Mouse (Mus musculus) liver, embryonic 14.5 days (tissue): ENCODE results near the gene Hip1. TPM values are rescaled to one million over a fixed set of nuclear protein-coding genes. Genes with fewer than 3 reads are reported as not detected.
"Not testable (repeated sequence)": the region's sequence is repeated elsewhere in the genome, so short reads cannot be mapped to it uniquely, and the experiment has no call there.

ENCODE experiments used
- ATAC-seq: fragments of 200-750 bp; cut with Nextera tagmentation; 2 replicates; pipeline ENCODE4 v1.8.0; 2017; ENCODE audit warnings: moderate number of reproducible peaks, mild to moderate bottlenecking, moderate library complexity; ENCODE audit not compliant: insufficient read depth
- DNase-seq, 3 experiments: peaks; one replicate each; pipeline ENCODE4 v3.0.0-alpha.2; 2012 to 2013; ENCODE audit warnings: low read depth in 3 of 3, low spot score in 3 of 3
- H3K27ac ChIP-seq: fragments of 300-500 bp; sonication (generic); 2 replicates; pipeline ENCODE4 v1.5.1; 2014; ENCODE audit warnings: moderate library complexity, mild to moderate bottlenecking, control low read depth, inconsistent platforms
- H3K27me3 ChIP-seq: fragments of 300-500 bp; sonication (generic); 2 replicates; pipeline ENCODE4 v1.6.1; 2014; ENCODE audit warnings: mild to moderate bottlenecking, low read length, moderate library complexity; ENCODE audit not compliant: control insufficient read depth, insufficient read depth
- H3K36me3 ChIP-seq: fragments of 300-500 bp; sonication (generic); replicated peaks from 2 replicates; pipeline ENCODE4 v1.6.1; 2014; ENCODE audit warnings: low read depth; ENCODE audit not compliant: control insufficient read depth, insufficient read depth
- H3K4me1 ChIP-seq, 2 experiments: fragments of 200-500 bp in 1 of 2; fragments of 300-500 bp in 1 of 2; sonication (generic) in 1 of 2; replicated peaks; 2 replicates each; pipeline ENCODE4 v1.6.1; 2012 to 2014; ENCODE audit warnings: antibody characterized with exemption in 1 of 2, inconsistent platforms in 1 of 2, low read length in 1 of 2; ENCODE audit not compliant: control insufficient read depth in 2 of 2, insufficient read depth in 2 of 2
- H3K4me2 ChIP-seq: fragments of 300-500 bp; sonication (generic); 2 replicates; pipeline ENCODE4 v1.6.1; 2014; ENCODE audit warnings: low read depth, mild to moderate bottlenecking, control low read depth, moderate library complexity
- H3K4me3 ChIP-seq, 2 experiments: fragments of 200-500 bp in 1 of 2; fragments of 300-500 bp in 1 of 2; sonication (generic) in 1 of 2; 2 replicates each; pipeline ENCODE4 v1.5.1; 2012 to 2014; ENCODE audit warnings: low read depth in 2 of 2, low read length in 2 of 2, mild to moderate bottlenecking in 2 of 2, control low read depth in 1 of 2, inconsistent platforms in 1 of 2, moderate library complexity in 1 of 2; ENCODE audit not compliant: insufficient read depth in 1 of 2
- H3K9ac ChIP-seq: fragments of 300-500 bp; sonication (generic); replicated peaks from 2 replicates; pipeline ENCODE4 v1.6.1; 2014; ENCODE audit warnings: mild to moderate bottlenecking, control low read depth, moderate library complexity
- H3K9me3 ChIP-seq: fragments of 300-500 bp; sonication (generic); 2 replicates; pipeline ENCODE4 v1.6.1; 2016; ENCODE audit warnings: low read length, mixed read lengths; ENCODE audit not compliant: control insufficient read depth
- CTCF ChIP-seq: IDR thresholded peaks from 2 replicates; pipeline ENCODE4 v1.5.1; 2016; ENCODE audit warnings: antibody characterized with exemption, low read depth, control low read depth
- EP300 ChIP-seq: IDR thresholded peaks from 2 replicates; pipeline ENCODE4 v1.6.1; 2016; ENCODE audit warnings: antibody characterized with exemption, low read depth
- WGBS: fragments of 180-500 bp; shearing (Covaris S2); extraction: QIAGEN DNeasy Blood & Tissue Kit; methylation state at CpG from one replicate; pipeline ENCODE4 v1.1.7; 2014; ENCODE audit not compliant: insufficient replicate concordance; 5-methylcytosine and 5-hydroxymethylcytosine counted together
- polyA plus RNA-seq, 2 experiments: library from polyadenylated mRNA; depleted of rRNA in 1 of 2; stranded (reverse) in 1 of 2; unstranded in 1 of 2; fragments of >200 nt; fragmentation: Nextera tagmentation in 1 of 2; extraction: Ambion mirVana in 1 of 2; gene quantifications; 2 replicates each; pipeline versions ENCODE4 v1.2.1 to v1.2.3; 2012 to 2014

Gene Hip1
- polyA plus RNA-seq, 2 experiments = 2.2 to 2.8 TPM

- no peaks in the 10 kb centered on the region for H3K9me3 ChIP-seq
- H3K27me3 ChIP-seq = peaks cover 18% of the 10 kb centered on the region
- ATAC-seq (peak; percentile 47; the same call in 1 of the 2 replicates), DNase-seq (no peak)
- TF ChIP-seq EP300 (no peak), CTCF (no peak)
- H3K4me3 ChIP-seq = peak overlapping the region; percentile 50 to 56
- H3K4me1 ChIP-seq = no peaks in the 10 kb centered on the region
- peak overlapping the region; percentile 59 for H3K4me2 ChIP-seq
- no peak overlapping the region for H3K27ac ChIP-seq
- no peak overlapping the region; the same call in 1 of the 2 replicates for H3K9ac ChIP-seq
- no peaks in the 10 kb centered on the region for H3K36me3 ChIP-seq
- WGBS = under 1% methylated on average over 54 of the region's 59 CpGs
Observed at GRCm38 (mm10) chr5:135488881-135489694, 55.8 kb downstream of the Hip1 start.

- no peaks in the 10 kb centered on the region for H3K36me3 ChIP-seq
- no peak for DNase-seq
- no peak for ATAC-seq
- peaks cover 18% of the 10 kb centered on the region for H3K27me3 ChIP-seq
- H3K9me3 ChIP-seq = no peaks in the 10 kb centered on the region
- H3K4me2 ChIP-seq = peak overlapping the region; percentile 59
- TF ChIP-seq CTCF = no peak
- no peak for TF ChIP-seq EP300
- WGBS = 5% methylated on average over 19 of the region's 19 CpGs
- no peak overlapping the region for H3K27ac ChIP-seq
- no peak overlapping the region; the same call in 1 of the 2 replicates for H3K9ac ChIP-seq
- peak overlapping the region; percentile 50 to 56 for H3K4me3 ChIP-seq
- no peaks in the 10 kb centered on the region for H3K4me1 ChIP-seq
Observed at GRCm38 (mm10) chr5:135488222-135488880, 56.6 kb downstream of the Hip1 start.

DNA sequence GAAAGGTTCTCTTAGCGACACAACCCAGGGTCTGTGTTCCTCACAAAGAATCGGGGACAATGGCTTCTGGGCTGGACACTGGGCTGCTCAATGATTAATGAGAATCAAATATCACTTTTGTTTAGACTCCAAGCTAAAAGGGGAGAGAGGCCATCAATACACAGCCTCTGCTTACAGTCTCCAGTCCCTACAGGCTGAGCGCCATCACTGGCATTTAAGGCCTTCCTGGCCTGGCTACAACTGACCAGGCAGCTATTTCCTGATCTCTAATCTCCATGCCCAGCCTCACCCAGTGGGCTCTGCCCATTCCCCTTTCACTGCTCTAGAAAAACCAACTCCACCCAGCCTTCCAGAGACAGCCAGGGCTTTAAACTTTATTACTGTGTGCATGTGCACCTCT lies 59.6 kb downstream of the Hip1 start:
- Histone ChIP-seq H3K36me3 (no peaks in the 10 kb centered on the region), H3K4me3 (no peak overlapping the region), H3K27ac (no peak overlapping the region), H3K27me3 (peaks cover 18% of the 10 kb centered on the region), H3K4me1 (no peaks in the 10 kb centered on the region), H3K9me3 (no peaks in the 10 kb centered on the region), H3K9ac (no peak overlapping the region), H3K4me2 (no peak overlapping the region)
- no peak for ATAC-seq
- no peak for DNase-seq
- WGBS = 53% methylated on average over 3 of the region's 3 CpGs
- TF ChIP-seq EP300 (no peak), CTCF (no peak)

DNA sequence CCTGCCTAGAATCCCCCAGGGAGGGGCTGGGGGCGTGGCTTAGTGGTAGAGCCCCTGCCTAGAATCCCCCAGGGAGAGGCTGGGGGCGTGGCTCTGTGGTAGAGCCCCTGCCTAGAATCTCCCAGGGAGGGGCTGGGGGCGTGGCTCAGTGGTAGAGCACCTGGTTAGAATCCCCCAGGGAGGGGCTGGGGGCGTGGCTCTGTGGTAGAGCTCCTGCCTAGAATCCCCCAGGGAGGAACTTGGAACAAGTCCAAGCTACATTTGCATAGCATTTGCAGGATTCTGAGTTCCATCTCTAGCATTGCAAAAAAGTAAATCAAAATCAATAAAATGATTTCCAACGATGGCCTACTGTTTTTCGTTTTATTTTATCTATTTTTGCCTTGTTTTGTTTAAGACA lies 61.1 kb downstream of the Hip1 start:
- DNase-seq, H3K4me2 ChIP-seq, H3K36me3 ChIP-seq, H3K4me3 ChIP-seq, H3K9ac ChIP-seq, H3K27ac ChIP-seq, H3K9me3 ChIP-seq, H3K27me3 ChIP-seq, ATAC-seq, H3K4me1 ChIP-seq: not testable (repeated sequence)
- 61% methylated on average over 5 of the region's 6 CpGs for WGBS

GRCm38 (mm10) chr5:135478877-135479600 lies 65.9 kb downstream of the Hip1 start:
- Histone ChIP-seq H3K27me3 (no peaks in the 10 kb centered on the region), H3K36me3 (no peaks in the 10 kb centered on the region), H3K9ac (no peak overlapping the region), H3K4me3 (no peak overlapping the region), H3K27ac (no peak overlapping the region), H3K4me2 (no peak overlapping the region), H3K9me3 (no peaks in the 10 kb centered on the region), H3K4me1 (no peaks in the 10 kb centered on the region)
- DNase-seq = no peak
- ATAC-seq = peak; percentile 26; the same call in 1 of the 2 replicates
- WGBS = 28% methylated on average over 12 of the region's 12 CpGs
- TF ChIP-seq CTCF (no peak), EP300 (no peak)
